Mouse (Mus musculus) urinary bladder, postnatal 36 days (tissue): Measurements from ENCODE around the gene Tmed9.

Experiments used
- DNase-seq, 2 experiments: peaks; one replicate each; pipeline ENCODE4 v3.0.0; 2022; ENCODE audit warnings: low spot score in 2 of 2, mixed read lengths in 1 of 2

Gene Tmed9

GRCm38 (mm10) chr13:55573432-55573831, at the start of gene Tmed9:
Gene Tmed9, plus strand, starts transcription at chr13:55573732.
- DNase-seq: no peak

DNA sequence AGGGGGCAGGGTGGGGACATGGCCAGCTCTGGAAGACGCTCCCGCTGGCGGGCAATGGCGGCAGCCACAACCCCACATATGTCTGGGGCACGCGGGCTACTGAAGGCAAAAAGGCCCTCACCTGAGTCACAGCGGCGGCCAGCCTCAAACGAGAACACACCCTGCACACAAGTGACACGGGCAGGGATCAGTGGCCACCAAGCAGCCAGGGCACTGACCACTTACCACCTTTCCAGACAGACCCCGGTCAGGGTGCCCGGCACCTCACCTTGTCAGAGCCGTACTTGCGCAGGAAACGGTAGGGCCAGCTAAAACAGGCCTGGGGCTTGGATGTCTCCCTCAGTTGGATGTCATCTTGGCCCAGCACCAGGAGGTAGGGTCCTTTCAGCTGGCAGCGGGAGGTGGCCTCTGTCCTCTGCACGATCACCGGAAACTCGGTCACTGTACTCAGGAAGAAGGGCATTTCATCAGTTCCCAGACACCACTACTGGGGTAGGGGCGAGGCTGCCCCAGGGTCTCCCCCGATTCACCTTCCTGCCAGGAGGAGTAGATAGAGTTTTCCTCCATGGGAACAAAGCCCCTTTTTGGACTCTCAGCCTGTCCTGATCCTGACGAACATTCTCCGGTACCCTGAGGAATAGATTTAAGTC, 49.5 kb upstream of the Tmed9 start:
- no peak for DNase-seq

DNA sequence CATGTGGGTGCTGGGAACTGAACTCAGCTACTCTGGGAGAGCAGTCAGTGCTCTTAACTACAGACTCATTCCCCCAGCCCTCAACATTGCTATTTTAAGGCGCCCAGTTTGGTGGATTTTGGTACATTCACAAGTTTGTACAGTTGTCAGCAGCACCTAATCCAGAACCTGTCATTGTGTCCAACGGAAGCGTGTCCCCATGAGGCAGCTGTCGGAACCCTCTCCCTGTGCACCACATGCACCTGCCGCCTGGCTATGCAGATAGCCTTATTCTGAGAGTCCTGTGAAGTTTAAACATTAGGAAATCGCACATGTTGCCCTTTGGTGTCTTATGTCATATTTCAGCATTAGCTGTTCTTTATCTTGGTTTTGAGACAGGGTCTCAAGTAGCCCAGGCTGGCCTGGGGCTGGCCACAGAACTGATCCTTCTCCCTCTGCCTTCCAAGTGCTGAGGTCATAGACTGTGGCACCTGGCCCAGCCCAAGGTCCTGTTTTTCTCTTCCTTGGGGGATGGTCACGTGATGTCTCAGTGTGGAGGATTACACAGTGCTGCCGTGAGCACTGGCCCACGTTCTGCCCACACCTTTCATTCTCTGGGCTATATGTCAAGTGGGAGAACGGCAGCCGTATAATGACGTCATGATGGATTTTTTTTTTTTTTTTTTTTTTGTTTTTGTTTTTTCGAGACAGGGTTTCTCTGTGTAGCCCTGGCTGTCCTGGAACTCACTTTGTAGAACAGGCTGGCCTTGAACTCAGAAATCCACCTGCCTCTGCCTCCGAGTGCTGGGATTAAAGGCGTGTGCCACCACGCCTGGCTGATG, 47.6 kb upstream of the Tmed9 start:
- DNase-seq: no peak

- no peak for DNase-seq
Observed at GRCm38 (mm10) chr13:55527212-55527611, 46.3 kb upstream of the Tmed9 start.

DNA sequence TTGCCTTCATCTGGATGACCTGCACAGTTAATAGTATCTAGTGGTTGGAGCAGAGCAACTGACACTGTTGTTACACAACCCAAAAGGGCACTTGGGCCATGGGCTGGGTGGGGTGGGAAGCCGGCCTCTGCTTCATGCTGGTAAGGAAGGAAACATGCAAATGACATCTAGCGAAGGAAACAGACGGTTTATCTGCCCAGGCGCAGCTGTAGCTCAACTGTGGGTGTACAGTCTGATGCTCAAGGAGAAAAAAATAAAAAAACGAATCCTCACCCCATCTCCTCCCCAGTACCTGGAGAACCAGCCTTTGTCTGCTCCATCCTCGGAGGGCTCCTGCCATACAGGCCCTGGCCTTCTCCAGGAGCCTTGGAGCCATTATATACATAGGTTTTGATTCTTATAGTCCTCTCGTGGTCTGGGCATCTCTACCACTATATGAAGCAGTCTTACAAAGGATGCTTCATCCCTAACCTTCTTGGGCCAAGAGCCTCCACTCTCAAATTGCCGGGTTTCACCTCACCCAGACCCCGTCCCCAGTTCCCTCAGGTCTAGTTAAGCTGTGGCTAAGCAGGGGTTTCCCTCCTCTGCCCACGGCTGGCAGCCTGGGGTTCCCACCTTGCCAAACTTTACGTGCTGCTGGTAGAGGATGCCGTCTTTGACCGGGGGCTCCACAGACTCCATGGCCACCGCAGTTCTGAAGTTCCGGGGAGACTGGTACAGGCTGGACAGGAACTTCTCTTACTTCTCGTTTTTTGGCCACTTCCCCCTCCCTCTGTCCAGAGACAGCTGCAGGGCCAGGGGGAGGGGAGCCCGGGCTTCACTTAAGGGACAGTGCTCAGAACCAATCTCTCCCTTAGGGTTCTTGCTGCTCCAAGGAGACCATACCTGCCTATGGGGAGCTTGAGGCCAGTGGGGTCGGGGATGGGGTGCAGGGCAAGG, 45.4 kb upstream of the Tmed9 start:
- no peak for DNase-seq

GRCm38 (mm10) chr13:55529198-55529915, 44.2 kb upstream of the Tmed9 start, which contains the start of gene Dok3:
Gene Dok3, minus strand, starts transcription at chr13:55529296.
- no peak for DNase-seq

DNA sequence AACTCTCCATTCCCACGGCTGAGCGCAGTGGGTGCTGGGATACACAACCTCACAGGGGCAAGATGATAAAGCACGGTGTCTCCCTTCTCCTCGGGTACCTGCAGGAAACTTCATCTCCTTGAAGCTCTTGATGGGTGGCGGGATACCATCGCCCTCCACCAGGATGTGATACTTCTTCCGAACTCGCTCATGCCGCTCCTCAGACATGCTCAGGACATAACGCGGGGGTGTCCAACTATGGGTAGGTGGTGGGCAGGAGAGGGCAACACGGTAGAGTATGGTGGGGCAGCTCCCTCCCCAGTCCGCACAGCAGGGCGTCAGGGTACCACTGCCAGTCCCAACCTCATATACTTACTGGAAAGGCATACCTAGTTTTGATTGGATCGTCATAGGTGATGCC, 38.3 kb upstream of the Tmed9 start:
- DNase-seq: no peak

DNA sequence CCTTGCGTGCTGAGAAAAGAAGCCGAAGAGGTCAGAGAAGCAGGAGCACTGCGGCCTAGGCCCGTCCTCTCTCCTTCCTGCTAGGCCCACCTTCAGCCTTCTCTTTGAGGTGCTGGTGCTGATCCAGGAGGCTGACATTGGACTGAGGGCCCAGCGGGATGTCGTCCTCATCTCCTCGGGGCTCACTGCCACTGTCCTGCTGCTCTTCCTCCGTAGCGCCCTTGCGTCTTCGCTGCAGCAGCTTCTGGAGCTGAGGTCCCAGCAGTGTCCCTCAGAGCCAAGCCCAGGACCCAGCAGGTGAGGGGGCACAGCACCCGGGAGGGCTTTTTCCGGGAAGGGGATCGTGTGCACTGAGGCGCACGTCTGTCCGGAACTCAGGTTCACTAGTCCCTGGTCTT, 37.7 kb upstream of the Tmed9 start:
- no peak for DNase-seq

GRCm38 (mm10) chr13:55536194-55537175, 37.0 kb upstream of the Tmed9 start, which contains the start of gene Ddx41:
Gene Ddx41, minus strand, starts transcription at chr13:55536658.
- peak; percentile 100 for DNase-seq

- DNase-seq: no peak
Observed at GRCm38 (mm10) chr13:55540933-55541332, 32.6 kb upstream of the Tmed9 start.

- no peak for DNase-seq
Observed at GRCm38 (mm10) chr13:55542891-55543290, 30.6 kb upstream of the Tmed9 start.

DNA sequence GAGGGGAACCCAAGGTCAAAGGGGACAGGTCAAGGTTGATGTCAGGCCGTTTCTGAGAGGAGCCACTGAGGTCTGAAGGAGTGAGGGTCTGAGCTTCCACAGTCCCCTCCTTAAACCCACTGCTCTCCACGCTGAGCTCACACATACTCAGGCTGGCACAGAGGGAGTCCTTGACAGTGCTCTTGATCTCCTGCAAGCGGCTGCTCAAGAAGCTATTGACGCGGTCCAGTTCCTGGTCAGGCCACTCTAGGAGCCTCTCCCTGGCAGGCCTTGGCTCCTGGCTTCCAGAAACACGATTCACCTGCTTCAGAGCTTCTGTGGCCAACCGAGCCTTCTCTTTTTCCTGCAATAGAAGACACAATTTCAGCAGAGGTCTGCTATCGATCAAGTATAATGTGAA, 30.1 kb upstream of the Tmed9 start:
- no peak for DNase-seq

DNA sequence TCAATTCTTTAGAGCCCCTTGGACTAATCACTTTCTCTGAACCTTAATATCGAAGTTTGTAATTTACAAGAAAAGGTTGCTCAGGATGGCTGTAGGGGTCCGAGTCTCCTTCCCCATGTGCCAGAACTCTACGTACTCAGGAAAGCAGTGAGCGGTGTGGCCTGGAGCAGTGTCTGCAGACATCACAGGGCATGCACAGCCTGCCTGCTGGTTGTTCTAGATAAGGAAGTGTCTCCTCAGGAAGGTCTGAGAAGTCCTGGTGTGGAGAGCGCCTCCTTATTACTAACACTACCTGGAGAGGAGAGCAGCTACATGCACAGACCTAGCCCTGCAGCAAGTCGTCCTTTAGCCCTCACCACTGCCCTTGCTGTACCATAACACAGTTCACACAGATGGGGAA, 28.7 kb upstream of the Tmed9 start:
- DNase-seq: no peak

DNA sequence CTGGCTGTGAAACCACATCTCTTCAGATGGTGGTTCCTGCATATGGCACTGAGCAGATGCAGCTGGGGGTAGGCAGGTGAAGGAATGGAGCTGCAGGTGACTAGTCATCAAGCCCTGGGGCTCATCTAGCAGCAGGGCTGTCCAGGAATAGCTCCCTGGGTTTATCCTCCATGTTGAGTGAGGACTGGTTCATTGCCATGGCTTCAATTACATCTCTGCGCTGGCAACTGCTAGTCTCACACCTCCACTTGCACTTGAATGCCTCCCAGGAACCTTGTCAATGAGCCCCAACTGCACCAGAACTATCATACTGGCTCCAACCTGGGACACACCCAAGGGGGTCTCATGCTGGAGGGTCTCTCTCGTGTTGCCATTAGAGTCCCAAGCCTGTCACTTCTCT, 25.6 kb upstream of the Tmed9 start:
- DNase-seq: no peak

- DNase-seq: no peak
Observed at GRCm38 (mm10) chr13:55548426-55548825, 25.1 kb upstream of the Tmed9 start.

DNA sequence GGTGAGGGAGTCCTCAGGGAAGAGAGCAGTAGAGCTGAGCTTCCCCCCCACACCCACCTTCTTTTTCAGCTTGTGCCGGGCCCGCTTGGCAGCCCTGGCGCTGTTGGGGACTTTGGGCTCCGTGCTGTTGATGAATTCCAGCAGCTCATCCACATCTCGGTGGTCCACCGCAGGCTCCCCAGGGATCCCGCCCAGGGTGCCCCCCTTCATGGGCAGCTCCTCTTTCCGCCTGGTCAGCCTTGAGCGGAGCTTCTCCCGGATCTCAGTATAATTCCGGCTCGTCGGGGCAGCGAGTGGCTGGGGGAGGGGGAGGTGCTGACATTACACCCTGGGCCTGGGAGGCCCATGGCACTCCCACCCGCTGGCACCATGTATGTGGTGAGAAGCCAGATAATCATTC, 24.5 kb upstream of the Tmed9 start:
- no peak for DNase-seq

GRCm38 (mm10) chr13:55555921-55556320, 17.6 kb upstream of the Tmed9 start:
- DNase-seq: no peak

GRCm38 (mm10) chr13:55557499-55557898, 16.0 kb upstream of the Tmed9 start:
- no peak for DNase-seq

DNA sequence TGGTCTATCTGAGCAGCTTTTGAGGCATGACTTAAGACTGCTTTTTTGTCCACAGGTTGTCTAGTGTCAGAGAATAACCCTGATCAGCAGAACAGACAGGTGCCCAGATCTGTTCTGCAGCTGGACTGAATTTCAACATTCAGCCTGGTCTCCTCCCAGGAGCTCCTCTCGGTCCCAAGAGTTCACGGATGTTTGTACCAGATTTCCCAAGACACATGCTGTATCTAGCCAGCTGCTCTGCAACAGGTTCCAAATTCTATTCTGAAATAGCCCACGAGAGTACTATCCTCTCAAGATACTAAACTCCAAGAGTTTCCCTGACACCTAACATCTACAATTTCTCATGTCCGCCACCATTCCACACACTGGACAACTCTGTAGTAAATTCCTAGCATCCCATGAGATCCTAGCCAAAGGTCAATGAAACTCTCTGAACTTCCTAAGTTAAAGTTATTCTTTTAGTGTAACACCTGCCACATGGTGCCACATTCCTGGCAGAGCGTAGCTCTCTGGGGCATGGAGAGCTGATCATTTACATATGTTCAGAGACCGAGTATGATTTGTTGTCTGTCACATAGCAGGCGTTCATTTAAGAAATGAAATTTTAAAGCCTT, 10.2 kb upstream of the Tmed9 start:
- DNase-seq: no peak

DNA sequence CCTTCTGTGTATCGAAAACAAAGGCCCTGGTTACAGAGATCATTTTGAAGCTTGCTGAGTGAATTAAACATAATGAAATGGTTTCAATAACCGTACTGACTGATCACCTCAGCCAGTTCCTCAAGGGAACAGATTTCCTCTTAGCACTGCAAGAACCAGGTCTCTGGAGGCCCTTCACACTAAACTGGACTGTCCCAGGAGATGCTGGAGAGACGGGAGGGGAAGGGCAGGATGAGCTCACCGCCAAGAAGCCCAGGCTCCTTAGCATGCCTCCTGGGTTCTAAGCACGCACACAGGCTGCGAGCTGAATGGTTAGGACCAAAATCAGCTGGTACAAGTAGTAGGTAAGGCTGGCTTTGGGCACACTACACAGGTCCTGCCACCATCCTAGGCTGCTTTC, 6.5 kb upstream of the Tmed9 start:
- no peak for DNase-seq
